Mouse (Mus musculus) heart, adult 2 months (tissue): ENCODE measurements around the gene Dhx40.

ENCODE experiments used
- CTCF ChIP-seq: fragments of 200-600 bp; IDR thresholded peaks from 2 replicates; pipeline ENCODE4 v1.8.1; 2022; ENCODE audit warnings: antibody characterized with exemption, mild to moderate bottlenecking, moderate library complexity
- POLR2A ChIP-seq: fragments of 200-500 bp; IDR thresholded peaks from 2 replicates; pipeline ENCODE4 v1.6.1; 2011; ENCODE audit warnings: mild to moderate bottlenecking, low read depth, low read length, control low read depth; ENCODE audit not compliant: insufficient read depth

GRCm38 (mm10) chr11:86769884-86770283, 37.7 kb downstream of the Dhx40 start:
- TF ChIP-seq CTCF (no peak), POLR2A (no peak)
